Mouse (Mus musculus) megakaryocyte progenitor cell, adult 5-6 weeks (primary cell): ENCODE data around the gene Raver1. TPM values are rescaled to one million over a fixed set of nuclear protein-coding genes. Genes with fewer than 3 reads are reported as not detected.
"Not testable (repeated sequence)": the region's sequence is repeated elsewhere in the genome, so short reads cannot be mapped to it uniquely, and the experiment has no call there.

Experiments used
- ATAC-seq: replicated peaks from 2 replicates; pipeline ENCODE4 v1.8.0; 2016; ENCODE audit warnings: mild to moderate bottlenecking, moderate TSS enrichment, inconsistent platforms; ENCODE audit not compliant: poor library complexity
- total RNA-seq, 2 experiments: library from RNA; stranded (forward) in 1 of 2; stranded (reverse) in 1 of 2; fragments of 157-497, 149-512 nt in 1 of 2; fragments of 200-1000 nt in 1 of 2; gene quantifications; 2 replicates each; pipeline versions ENCODE4 v1.2.3 to v1.2.4; 2015 to 2017

Gene Raver1
- total RNA-seq, 2 experiments from 2014 or later: 28.4 to 48.4 TPM

GRCm38 (mm10) chr9:21105760-21106564 lies 14.2 kb upstream of the Raver1 start:
- peak; percentile 63 for ATAC-seq

GRCm38 (mm10) chr9:21104814-21105213 lies 13.0 kb upstream of the Raver1 start:
- ATAC-seq: no peak

DNA sequence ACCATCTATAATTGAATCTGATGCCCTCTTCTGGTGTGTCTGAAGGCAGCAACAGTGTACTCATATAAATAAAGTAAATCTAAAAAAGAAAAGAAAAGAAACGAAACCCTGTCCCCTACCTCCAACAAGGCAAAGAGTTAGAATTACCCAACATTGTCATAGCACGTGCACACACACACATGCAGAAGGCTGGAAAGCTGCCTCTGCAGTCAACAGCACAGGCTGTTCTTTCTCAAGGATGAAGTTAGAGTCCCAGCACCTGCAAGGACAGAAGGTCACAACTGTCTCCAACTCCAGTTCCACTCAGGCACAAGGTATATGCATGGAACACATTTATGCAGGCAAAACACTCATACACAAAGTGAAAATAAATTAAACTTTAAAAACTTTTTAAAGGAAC lies 10.3 kb upstream of the Raver1 start:
- no peak for ATAC-seq

GRCm38 (mm10) chr9:21100447-21101161 lies 8.8 kb upstream of the Raver1 start:
- peak; percentile 62 for ATAC-seq

DNA sequence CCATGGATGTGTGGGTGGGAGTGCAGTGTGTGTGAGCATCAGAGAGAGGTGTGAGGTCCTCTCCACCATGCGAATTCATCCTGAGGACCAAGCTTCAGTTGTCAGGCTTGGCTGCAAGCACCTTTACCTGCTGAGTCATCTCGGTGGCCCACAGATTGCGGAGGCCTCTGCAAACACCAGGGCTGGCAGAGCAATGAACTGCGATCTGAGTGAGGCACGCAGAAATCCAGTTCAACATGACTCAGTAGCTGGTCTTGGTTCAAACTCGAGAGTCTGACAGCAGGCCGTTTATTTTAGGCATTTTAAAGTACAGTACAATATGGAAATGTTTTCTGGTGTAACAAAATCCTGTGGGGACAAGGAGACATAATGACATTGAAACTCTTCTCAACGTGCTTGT lies 6.0 kb upstream of the Raver1 start:
- ATAC-seq: no peak

- no peak for ATAC-seq
These were observed 4.2 kb upstream of the Raver1 start for GRCm38 (mm10) chr9:21095958-21096357.

DNA sequence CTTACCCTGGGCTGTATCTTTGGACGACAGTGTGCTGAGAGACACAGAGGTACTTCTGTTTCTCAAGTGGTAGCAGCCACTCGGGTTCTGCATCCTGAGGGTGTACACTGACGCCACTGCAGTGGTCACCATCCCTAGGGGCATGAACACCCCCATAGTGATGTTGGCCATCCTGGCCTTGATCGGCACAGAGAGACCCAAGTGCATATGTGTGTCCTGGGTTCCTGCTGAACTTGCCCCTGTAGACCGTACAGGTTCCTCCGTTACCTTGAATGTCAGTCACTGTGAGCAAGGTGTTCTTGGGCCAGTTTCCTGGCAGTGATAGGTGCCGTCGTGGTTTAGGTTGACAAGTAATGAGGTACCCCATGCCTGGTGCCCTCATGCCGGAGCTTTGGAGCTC lies 1.6 kb upstream of the Raver1 start:
- ATAC-seq: no peak

DNA sequence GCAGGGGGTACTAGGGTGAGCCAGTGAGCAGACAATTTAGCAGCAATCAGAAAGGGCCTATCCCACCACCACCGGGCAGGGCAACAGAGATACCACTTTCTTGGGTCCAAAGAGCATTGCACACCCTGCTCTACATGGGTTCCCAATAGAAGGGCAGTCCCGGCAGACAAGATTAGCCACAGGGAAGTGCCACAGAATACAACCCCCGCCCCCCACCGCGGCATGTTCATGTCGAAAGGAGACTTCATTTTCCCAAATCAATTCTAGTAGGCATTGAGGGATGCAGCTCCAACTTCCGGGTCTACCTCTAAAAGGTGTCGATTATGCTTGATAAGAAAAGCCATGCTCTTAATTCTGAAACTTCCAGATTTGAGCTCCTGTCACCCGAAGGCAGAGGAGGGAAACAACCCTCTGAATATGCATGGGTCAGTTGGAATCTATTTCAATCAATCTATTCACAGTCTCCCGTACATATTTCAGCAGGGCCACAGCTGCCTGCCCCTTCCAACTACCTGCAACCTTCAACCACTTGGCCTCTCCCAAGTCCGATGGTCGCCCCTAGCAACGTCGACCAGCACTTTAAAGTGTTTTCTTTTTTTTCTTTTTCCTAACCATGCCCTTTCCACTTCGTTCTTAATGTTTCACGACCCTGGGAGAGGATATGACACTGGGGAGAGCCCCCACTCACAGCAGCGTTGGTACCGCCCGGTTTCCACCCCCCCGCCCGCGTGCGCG lies 669 bp downstream of the Raver1 start:
- 0 out of 2 replicates have a peak, but pooled peaks have one; percentile 1 for ATAC-seq

GRCm38 (mm10) chr9:21090537-21090936 lies 1.3 kb downstream of the Raver1 start:
- ATAC-seq: no peak

GRCm38 (mm10) chr9:21083324-21083723 lies 8.5 kb downstream of the Raver1 start:
- peak; percentile 78 for ATAC-seq

- no peak for ATAC-seq
These were observed 10.7 kb downstream of the Raver1 start for GRCm38 (mm10) chr9:21081127-21081526.

DNA sequence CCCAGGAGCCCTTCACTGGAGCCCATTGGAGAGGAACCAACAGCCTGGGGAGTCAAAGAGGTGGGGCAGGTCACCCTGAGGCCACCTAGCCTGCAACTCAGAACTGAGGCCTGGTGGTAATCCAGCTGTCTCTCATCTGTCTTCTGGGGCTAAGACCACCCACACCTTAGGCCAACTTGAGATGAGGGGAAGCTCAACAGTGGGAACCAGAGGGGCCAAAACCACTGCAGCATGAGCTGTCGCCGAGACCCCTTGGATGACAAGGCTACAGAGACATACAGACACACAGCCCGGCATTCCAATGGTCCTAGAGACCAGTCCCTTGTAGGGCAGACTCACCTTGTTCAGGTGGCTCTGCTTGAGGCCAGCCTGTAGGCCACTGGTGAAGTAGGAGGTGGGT lies 16.2 kb downstream of the Raver1 start:
- ATAC-seq: no peak

GRCm38 (mm10) chr9:21074173-21074572 lies 17.6 kb downstream of the Raver1 start:
- ATAC-seq: no peak

- peak; percentile 93 for ATAC-seq
These were observed 18.6 kb downstream of the Raver1 start, which contains the start of the genes Gm49373 and Fdx1l for GRCm38 (mm10) chr9:21073044-21073840. TSS of gene Gm49373 (minus strand) at chr9:21073096. TSS of gene Fdx1l (minus strand) at chr9:21073614.

- ATAC-seq: peak; percentile 6; the same call in 1 of the 2 replicates
These were observed 19.2 kb downstream of the Raver1 start for GRCm38 (mm10) chr9:21072641-21073040.

GRCm38 (mm10) chr9:21067006-21067684 lies 24.7 kb downstream of the Raver1 start, which contains the start of gene Zglp1:
TSS of gene Zglp1 (minus strand) at chr9:21067093.
- ATAC-seq: no peak

DNA sequence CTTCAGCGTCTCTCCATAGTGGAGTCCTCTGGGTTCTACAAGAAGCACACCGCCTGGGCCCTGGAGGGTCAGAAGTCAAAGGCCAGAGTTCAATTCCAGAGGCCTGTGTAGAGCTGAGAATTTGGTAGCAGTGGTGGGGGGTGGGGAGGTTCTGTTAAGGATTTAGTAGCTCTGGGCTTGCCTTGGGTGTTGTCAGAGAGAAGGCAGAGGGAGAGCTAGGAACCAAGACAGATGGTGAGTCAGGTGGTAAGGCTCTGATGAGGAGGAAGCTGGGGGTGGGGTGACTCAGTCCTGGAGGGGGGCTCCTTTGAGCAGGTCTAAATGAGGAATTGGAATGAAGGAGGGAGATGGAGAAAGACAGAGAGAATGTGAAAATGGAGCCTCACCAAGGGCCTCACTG lies 28.9 kb downstream of the Raver1 start:
- no peak for ATAC-seq

GRCm38 (mm10) chr9:21051578-21051977 lies 40.2 kb downstream of the Raver1 start:
- peak; percentile 98 for ATAC-seq

- ATAC-seq: no peak
These were observed 46.6 kb downstream of the Raver1 start for GRCm38 (mm10) chr9:21045235-21045634.

DNA sequence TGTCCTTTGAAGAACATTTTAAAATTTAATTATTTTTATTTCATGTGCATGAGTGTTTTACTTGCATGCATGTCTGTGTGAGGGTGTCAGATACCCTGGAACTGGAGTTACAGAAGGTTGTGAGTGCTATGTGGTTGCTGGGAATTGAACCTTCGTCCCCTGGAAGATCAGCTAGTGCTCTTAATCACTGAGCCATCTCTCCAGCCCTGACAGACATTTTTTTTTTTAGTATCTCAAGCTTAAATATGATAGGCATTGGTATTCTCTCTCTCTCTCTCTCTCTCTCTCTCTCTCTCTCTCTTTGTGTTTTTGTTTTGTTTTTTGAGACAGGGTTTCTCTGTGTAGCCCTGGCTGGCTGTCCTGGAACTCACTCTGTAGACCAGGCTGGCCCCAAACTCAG lies 47.0 kb downstream of the Raver1 start:
- ATAC-seq: not testable (repeated sequence)
